Mouse (Mus musculus) embryonic facial prominence, embryonic 15.5 days (tissue): Measurements from ENCODE around the gene Evl. TPM values are rescaled to one million over a fixed set of nuclear protein-coding genes. Genes with fewer than 3 reads are reported as not detected.

Experiments used
- ATAC-seq: fragments of 200-750 bp; cut with Nextera tagmentation; 2 replicates; pipeline ENCODE4 v1.8.0; 2017; ENCODE audit warnings: low read depth, moderate TSS enrichment; ENCODE audit not compliant: insufficient number of reproducible peaks, low FRiP score, low TSS enrichment
- H3K27ac ChIP-seq: fragments of 300-500 bp; sonication (generic); replicated peaks from 2 replicates; pipeline ENCODE4 v1.5.1; 2015; ENCODE audit warnings: mild to moderate bottlenecking, inconsistent platforms
- H3K27me3 ChIP-seq: fragments of 300-500 bp; sonication (generic); 2 replicates; pipeline ENCODE4 v1.6.1; 2015; ENCODE audit warnings: inconsistent platforms
- H3K36me3 ChIP-seq: fragments of 300-500 bp; sonication (generic); 2 replicates; pipeline ENCODE4 v1.6.1; 2015; ENCODE audit warnings: mild to moderate bottlenecking, inconsistent platforms
- H3K4me1 ChIP-seq: fragments of 300-500 bp; sonication (generic); 2 replicates; pipeline ENCODE4 v1.6.1; 2015; ENCODE audit warnings: inconsistent platforms
- H3K4me2 ChIP-seq: fragments of 300-500 bp; sonication (generic); replicated peaks from 2 replicates; pipeline ENCODE4 v1.6.1; 2015; ENCODE audit warnings: mild to moderate bottlenecking, inconsistent platforms
- H3K4me3 ChIP-seq: fragments of 300-500 bp; sonication (generic); replicated peaks from 2 replicates; pipeline ENCODE4 v1.5.1; 2015; ENCODE audit warnings: mild to moderate bottlenecking, inconsistent platforms
- H3K9ac ChIP-seq: fragments of 300-500 bp; sonication (generic); 2 replicates; pipeline ENCODE4 v1.6.1; 2015; ENCODE audit warnings: inconsistent platforms
- H3K9me3 ChIP-seq: fragments of 300-500 bp; sonication (generic); replicated peaks from 2 replicates; pipeline ENCODE4 v1.6.1; 2016; ENCODE audit warnings: inconsistent platforms
- WGBS: fragments of 180-500 bp; shearing (Covaris S2); methylation state at CpG from one replicate; pipeline ENCODE4 v1.1.7; 2015; 5-methylcytosine and 5-hydroxymethylcytosine counted together
- polyA plus RNA-seq: library from polyadenylated mRNA; unstranded; fragments of >200 nt; fragmentation: Nextera tagmentation; extraction: Ambion mirVana; gene quantifications from 2 replicates; pipeline ENCODE4 v1.2.1, GENCODE M21; 2015

Evl gene
- polyA plus RNA-seq, 1 experiment from 2014 or later = 63.4 TPM

GRCm38 (mm10) chr12:108619853-108620416 lies 65.4 kb downstream of the Evl start:
- H3K4me3 ChIP-seq = no peak overlapping the region
- WGBS = 92% methylated on average over 7 of the region's 7 CpGs
- no peaks in the 10 kb centered on the region; the same call in 1 of the 2 replicates for H3K36me3 ChIP-seq
- no peaks in the 10 kb centered on the region for H3K9me3 ChIP-seq
- peaks cover 15% of the 10 kb centered on the region; the same call in 1 of the 2 replicates for H3K4me1 ChIP-seq
- H3K4me2 ChIP-seq = no peak overlapping the region
- H3K9ac ChIP-seq = no peak overlapping the region
- ATAC-seq = no peak
- no peaks in the 10 kb centered on the region for H3K27me3 ChIP-seq
- H3K27ac ChIP-seq = no peak overlapping the region

GRCm38 (mm10) chr12:108622406-108622805 lies 67.9 kb downstream of the Evl start:
- WGBS = 82% methylated on average over 5 of the region's 5 CpGs
- H3K27ac ChIP-seq = no peak overlapping the region
- ATAC-seq = no peak

GRCm38 (mm10) chr12:108629556-108629955 lies 75.0 kb downstream of the Evl start:
- no peak overlapping the region for H3K4me2 ChIP-seq
- no peak for ATAC-seq
- H3K27me3 ChIP-seq = no peaks in the 10 kb centered on the region
- H3K4me1 ChIP-seq = 0 out of 2 replicates have a peak, but pooled peaks cover 5% of the 10 kb centered on the region
- H3K4me3 ChIP-seq = no peak overlapping the region
- H3K27ac ChIP-seq = no peak overlapping the region
- 0 out of 2 replicates have a peak, but pooled peaks cover under 1% of the 10 kb centered on the region for H3K36me3 ChIP-seq
- no peaks in the 10 kb centered on the region for H3K9me3 ChIP-seq
- no peak overlapping the region for H3K9ac ChIP-seq
- WGBS = 96% methylated on average over 1 of the region's 1 CpGs

More at GRCm38 (mm10) chr12:108622406-108622805, 67.9 kb downstream of the Evl start:
- H3K36me3 ChIP-seq = no peaks in the 10 kb centered on the region; the same call in 1 of the 2 replicates
- no peak overlapping the region for H3K4me2 ChIP-seq
- H3K9me3 ChIP-seq = no peaks in the 10 kb centered on the region
- H3K4me1 ChIP-seq = peaks cover 12% of the 10 kb centered on the region; the same call in 1 of the 2 replicates
- H3K4me3 ChIP-seq = no peak overlapping the region
- H3K27me3 ChIP-seq = no peaks in the 10 kb centered on the region
- H3K9ac ChIP-seq = no peak overlapping the region

GRCm38 (mm10) chr12:108630741-108631688 lies 76.5 kb downstream of the Evl start:
- Histone ChIP-seq H3K9me3 (no peaks in the 10 kb centered on the region), H3K4me3 (no peak overlapping the region), H3K36me3 (0 out of 2 replicates have a peak, but pooled peaks cover 5% of the 10 kb centered on the region), H3K4me1 (no peaks in the 10 kb centered on the region), H3K9ac (no peak overlapping the region), H3K4me2 (no peak overlapping the region), H3K27me3 (no peaks in the 10 kb centered on the region), H3K27ac (no peak overlapping the region)
- ATAC-seq = no peak
- 87% methylated on average over 6 of the region's 6 CpGs for WGBS

GRCm38 (mm10) chr12:108632501-108632900 lies 78.0 kb downstream of the Evl start:
- no peaks in the 10 kb centered on the region for H3K9me3 ChIP-seq
- H3K36me3 ChIP-seq = 0 out of 2 replicates have a peak, but pooled peaks cover 5% of the 10 kb centered on the region
- no peak overlapping the region for H3K4me3 ChIP-seq
- H3K4me2 ChIP-seq = no peak overlapping the region
- no peak overlapping the region for H3K9ac ChIP-seq
- no peaks in the 10 kb centered on the region for H3K27me3 ChIP-seq
- no peaks in the 10 kb centered on the region for H3K4me1 ChIP-seq
- no peak overlapping the region for H3K27ac ChIP-seq
- ATAC-seq = no peak

GRCm38 (mm10) chr12:108634031-108634430 lies 79.5 kb downstream of the Evl start:
- Histone ChIP-seq H3K9me3 (no peaks in the 10 kb centered on the region), H3K4me3 (no peak overlapping the region), H3K27me3 (no peaks in the 10 kb centered on the region), H3K27ac (no peak overlapping the region), H3K4me2 (no peak overlapping the region), H3K4me1 (no peaks in the 10 kb centered on the region), H3K9ac (no peak overlapping the region), H3K36me3 (0 out of 2 replicates have a peak, but pooled peaks cover 5% of the 10 kb centered on the region)
- ATAC-seq = no peak
- 72% methylated on average over 1 of the region's 1 CpGs for WGBS

GRCm38 (mm10) chr12:108635501-108635900 lies 81.0 kb downstream of the Evl start:
- no peaks in the 10 kb centered on the region for H3K27me3 ChIP-seq

GRCm38 (mm10) chr12:108637440-108637839 lies 82.9 kb downstream of the Evl start:
- ATAC-seq = no peak

More at GRCm38 (mm10) chr12:108635501-108635900, 81.0 kb downstream of the Evl start:
- Histone ChIP-seq H3K4me1 (no peaks in the 10 kb centered on the region), H3K36me3 (0 out of 2 replicates have a peak, but pooled peaks cover 5% of the 10 kb centered on the region), H3K27ac (no peak overlapping the region), H3K9ac (no peak overlapping the region), H3K4me3 (no peak overlapping the region), H3K9me3 (no peaks in the 10 kb centered on the region), H3K4me2 (no peak overlapping the region)
- no peak for ATAC-seq
- 89% methylated on average over 4 of the region's 4 CpGs for WGBS

GRCm38 (mm10) chr12:108639126-108639525 lies 84.6 kb downstream of the Evl start:
- ATAC-seq = no peak
- H3K4me1 ChIP-seq = no peaks in the 10 kb centered on the region
- H3K27me3 ChIP-seq = no peaks in the 10 kb centered on the region
- no peak overlapping the region for H3K27ac ChIP-seq
- H3K9ac ChIP-seq = no peak overlapping the region
- H3K36me3 ChIP-seq = 0 out of 2 replicates have a peak, but pooled peaks cover 5% of the 10 kb centered on the region
- H3K9me3 ChIP-seq = no peaks in the 10 kb centered on the region
- 80% methylated on average over 3 of the region's 3 CpGs for WGBS
- no peak overlapping the region for H3K4me2 ChIP-seq
- H3K4me3 ChIP-seq = no peak overlapping the region

More at GRCm38 (mm10) chr12:108637440-108637839, 82.9 kb downstream of the Evl start:
- 85% methylated on average over 5 of the region's 5 CpGs for WGBS
- H3K4me2 ChIP-seq = no peak overlapping the region
- H3K36me3 ChIP-seq = 0 out of 2 replicates have a peak, but pooled peaks cover 5% of the 10 kb centered on the region
- no peak overlapping the region for H3K9ac ChIP-seq
- H3K4me1 ChIP-seq = no peaks in the 10 kb centered on the region
- H3K27me3 ChIP-seq = no peaks in the 10 kb centered on the region
- no peaks in the 10 kb centered on the region for H3K9me3 ChIP-seq
- H3K4me3 ChIP-seq = no peak overlapping the region
- no peak overlapping the region for H3K27ac ChIP-seq

GRCm38 (mm10) chr12:108642019-108642418 lies 87.5 kb downstream of the Evl start:
- Histone ChIP-seq H3K4me2 (no peak overlapping the region), H3K9me3 (no peaks in the 10 kb centered on the region), H3K27ac (no peak overlapping the region), H3K9ac (no peak overlapping the region), H3K27me3 (no peaks in the 10 kb centered on the region), H3K4me1 (0 out of 2 replicates have a peak, but pooled peaks cover 5% of the 10 kb centered on the region), H3K4me3 (no peak overlapping the region), H3K36me3 (no peaks in the 10 kb centered on the region)
- ATAC-seq = no peak
- WGBS = 87% methylated on average over 3 of the region's 3 CpGs

- Histone ChIP-seq H3K4me3 (no peak overlapping the region), H3K9me3 (no peaks in the 10 kb centered on the region), H3K4me1 (0 out of 2 replicates have a peak, but pooled peaks cover 8% of the 10 kb centered on the region), H3K9ac (no peak overlapping the region), H3K27ac (no peak overlapping the region), H3K27me3 (no peaks in the 10 kb centered on the region), H3K4me2 (no peak overlapping the region), H3K36me3 (peaks cover 27% of the 10 kb centered on the region)
- no peak for ATAC-seq
- WGBS = 95% methylated on average over 1 of the region's 1 CpGs
These were observed 91.7 kb downstream of the Evl start for GRCm38 (mm10) chr12:108646234-108646633.
